Mouse (Mus musculus) mature B cell (primary cell): ENCODE results near the gene Gm34302.
"Not testable (repeated sequence)": the region's sequence is repeated elsewhere in the genome, so short reads cannot be mapped to it uniquely, and the experiment has no call there.

Source experiments
- in situ Hi-C: fragments of 300-500 bp; cut with MboI; formaldehyde crosslinking; loops from 2 replicates; pipeline ENCODE4 v1.14.3; 2019

Gene Gm34302

DNA sequence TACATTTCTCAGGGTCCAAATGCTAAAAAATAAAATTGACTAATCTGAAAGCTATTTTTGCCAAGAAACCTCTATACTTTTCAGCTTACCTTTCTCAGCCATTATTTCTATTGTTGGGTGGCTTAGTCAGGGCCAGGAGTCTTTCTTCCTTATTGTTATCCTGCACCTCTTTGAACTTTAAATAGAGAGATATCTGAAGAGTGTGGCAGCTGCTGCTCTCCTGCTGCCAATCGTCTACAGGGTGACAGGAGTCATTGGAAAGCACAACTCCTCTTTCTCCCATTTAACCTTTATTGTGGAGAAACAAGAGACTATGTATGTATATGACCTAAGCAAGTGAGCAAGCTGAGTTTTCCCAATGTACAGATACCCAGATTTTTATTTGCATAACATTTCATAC lies at the start of gene Gm34302:
TSS of gene Gm34302 (minus strand) at position 154 of the 400 bp plus-strand sequence.
- in situ Hi-C loops: no loop called here

DNA sequence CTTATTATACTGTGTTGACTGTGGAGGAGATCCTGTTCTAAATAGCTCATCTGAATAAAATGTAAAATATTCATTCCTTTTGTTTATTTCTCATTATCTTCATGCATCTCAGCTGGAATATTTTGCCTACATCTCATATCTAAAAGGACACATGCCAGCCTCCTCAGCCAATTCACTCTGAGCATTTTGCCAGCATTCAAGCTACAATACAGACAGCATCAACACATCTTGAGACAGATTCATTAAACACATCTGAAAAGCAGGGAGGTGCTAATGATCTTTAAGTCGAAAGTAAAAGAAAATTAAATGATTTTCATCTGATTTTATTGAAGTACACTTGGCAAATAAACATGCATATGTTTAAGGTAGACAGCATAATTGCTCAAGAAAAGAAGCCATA lies 48.2 kb upstream of the Gm34302 start:
- in situ Hi-C loops: no loop called here

DNA sequence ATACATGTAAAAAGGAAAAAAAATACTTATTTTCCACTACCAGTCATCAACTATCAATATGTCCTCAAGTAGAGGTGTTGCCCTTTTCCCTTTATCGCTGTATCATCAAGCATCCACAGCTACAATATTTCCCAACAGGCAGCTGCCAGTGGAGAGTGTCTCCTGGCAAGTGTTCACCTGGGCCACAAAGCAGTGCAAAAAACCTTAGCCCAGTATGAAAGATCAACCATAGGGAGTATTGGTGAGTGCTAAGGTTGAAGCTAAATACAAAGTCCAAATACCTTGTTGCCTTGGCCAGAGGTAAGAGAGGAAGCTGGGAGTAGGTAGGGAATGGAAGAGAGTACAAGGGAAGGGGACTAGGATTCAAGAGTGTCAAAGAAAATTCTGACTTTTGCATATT lies 34.0 kb upstream of the Gm34302 start:
- in situ Hi-C loops: no loop called here

DNA sequence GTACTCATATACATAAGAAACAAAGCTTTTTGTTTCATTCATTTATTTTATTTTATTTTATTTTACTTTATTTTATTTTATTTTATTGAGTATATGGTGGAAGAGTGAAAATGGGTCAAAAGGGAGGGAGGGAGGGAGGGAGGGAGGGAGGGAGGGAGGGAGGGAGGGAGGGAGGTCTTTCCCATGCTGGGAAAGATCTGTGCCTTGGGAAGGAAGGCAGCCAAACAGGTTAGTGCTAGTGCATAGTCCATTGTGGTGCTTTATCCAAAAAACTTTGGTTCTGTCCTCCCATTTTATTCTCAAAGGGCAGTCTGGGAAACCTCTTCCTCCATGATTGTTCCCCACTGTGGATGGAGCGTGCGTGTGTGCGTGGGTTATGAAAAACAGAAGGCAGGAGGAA lies 32.6 kb upstream of the Gm34302 start:
- in situ Hi-C loops: not testable (repeated sequence)

DNA sequence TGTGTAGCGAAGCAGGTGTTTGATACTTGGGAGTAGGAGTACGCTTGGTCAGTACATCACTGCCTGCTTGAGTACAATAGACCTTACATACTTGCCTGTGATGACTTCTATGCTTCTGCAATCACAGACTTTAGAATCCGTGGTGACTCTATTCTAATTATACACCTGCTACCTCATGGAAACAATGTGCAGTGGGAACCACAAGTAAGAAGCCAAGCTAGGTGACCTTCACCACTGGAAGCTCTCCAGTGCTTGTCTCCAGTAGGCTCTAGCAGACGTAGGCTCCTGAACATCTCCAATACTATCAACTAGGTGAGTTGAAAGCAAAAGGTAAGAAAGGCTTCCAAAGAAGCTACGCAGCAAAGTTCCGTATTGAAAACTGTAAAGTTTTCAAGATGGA lies 27.6 kb upstream of the Gm34302 start:
- in situ Hi-C loops: no loop called here

GRCm38 (mm10) chr3:63509484-63509883 lies 25.8 kb upstream of the Gm34302 start:
- in situ Hi-C loops: no loop called here

- in situ Hi-C loops: no loop called here
These were observed 25.2 kb upstream of the Gm34302 start for GRCm38 (mm10) chr3:63508924-63509323.

- in situ Hi-C loops: no loop called here
These were observed 20.8 kb upstream of the Gm34302 start for GRCm38 (mm10) chr3:63504433-63504832.

DNA sequence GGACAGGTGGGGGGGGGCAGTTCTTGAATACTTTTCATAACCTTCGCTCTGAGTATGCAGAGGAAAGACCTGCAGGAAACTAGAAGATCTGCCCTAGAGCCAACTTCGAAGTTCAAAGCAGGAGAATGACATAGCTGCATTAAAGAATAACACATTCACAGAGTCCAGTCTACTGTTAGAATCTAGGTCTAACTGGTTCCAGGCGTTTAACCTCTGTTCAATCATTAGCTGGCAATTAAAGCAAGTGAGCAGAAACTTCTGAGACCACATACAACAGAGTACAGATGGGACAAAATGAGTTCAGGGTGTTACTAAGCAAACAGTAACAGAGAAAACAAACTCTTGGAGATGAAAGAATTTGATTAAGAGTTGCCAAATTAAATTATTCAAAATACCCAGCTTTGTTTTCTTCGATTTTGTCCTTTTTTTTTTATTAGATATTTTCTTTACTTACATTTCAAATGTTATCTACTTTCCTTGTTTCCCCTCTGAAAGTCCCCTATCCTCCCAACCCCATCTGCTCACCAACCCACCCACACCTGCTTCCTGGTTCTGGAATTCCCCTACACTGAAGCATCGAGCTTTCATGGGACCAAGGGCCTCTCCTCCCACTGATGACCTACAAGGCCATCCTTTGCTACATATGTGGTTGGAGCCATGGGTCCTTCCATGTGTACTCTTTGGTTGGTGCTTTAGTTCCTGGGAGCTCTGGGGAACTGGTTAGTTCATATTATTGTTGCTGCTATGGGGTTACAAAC lies 11.1 kb upstream of the Gm34302 start:
- in situ Hi-C loops: no loop called here

- in situ Hi-C loops: no loop called here
These were observed 9.9 kb upstream of the Gm34302 start for GRCm38 (mm10) chr3:63493563-63493962.

GRCm38 (mm10) chr3:63440426-63441125 lies 43.1 kb downstream of the Gm34302 start:
- in situ Hi-C loops: no loop called here

GRCm38 (mm10) chr3:63439738-63440137 lies 43.9 kb downstream of the Gm34302 start:
- in situ Hi-C loops: no loop called here

DNA sequence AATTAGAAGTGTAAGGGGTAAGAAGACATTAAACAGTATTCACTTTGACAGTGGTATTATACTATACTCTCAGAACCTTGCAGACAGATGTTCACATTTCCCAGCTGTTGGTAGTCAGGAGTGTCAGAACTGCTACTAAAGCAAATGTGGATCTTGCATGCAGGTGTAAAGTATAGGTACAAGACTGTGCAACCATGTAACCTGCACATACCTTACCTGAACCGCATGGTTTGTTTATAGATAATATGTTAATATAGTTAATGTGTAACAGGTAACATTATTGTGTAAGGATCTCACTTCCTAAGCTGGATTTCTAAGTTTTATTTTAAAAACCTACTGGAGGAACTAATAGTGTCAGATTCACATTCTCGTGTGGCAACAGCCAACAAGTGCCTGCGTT lies 44.8 kb downstream of the Gm34302 start:
- in situ Hi-C loops: no loop called here
